Mouse (Mus musculus) kidney, embryonic 16.5 days (tissue): ENCODE measurements around the gene Ncs1. TPM values are rescaled to one million over a fixed set of nuclear protein-coding genes. Genes with fewer than 3 reads are reported as not detected.

Experiments
- ATAC-seq: fragments of 200-750 bp; cut with Nextera tagmentation; 2 replicates; pipeline ENCODE4 v1.8.0; 2017; ENCODE audit warnings: moderate TSS enrichment; ENCODE audit not compliant: low FRiP score, low TSS enrichment
- H3K27ac ChIP-seq: fragments of 300-500 bp; sonication (generic); 2 replicates; pipeline ENCODE4 v1.5.1; 2014; ENCODE audit warnings: low read length
- H3K27me3 ChIP-seq: fragments of 300-500 bp; sonication (generic); 2 replicates; pipeline ENCODE4 v1.6.1; 2014; ENCODE audit warnings: low read length, control low read depth, mixed read lengths; ENCODE audit not compliant: insufficient read depth
- H3K36me3 ChIP-seq: fragments of 300-500 bp; sonication (generic); 2 replicates; pipeline ENCODE4 v1.6.1; 2014; ENCODE audit warnings: low read length, control low read depth, mixed read lengths; ENCODE audit not compliant: insufficient read depth
- H3K4me1 ChIP-seq: fragments of 300-500 bp; sonication (generic); 2 replicates; pipeline ENCODE4 v1.6.1; 2014; ENCODE audit warnings: low read length, control low read depth, mixed read lengths; ENCODE audit not compliant: insufficient read depth
- H3K4me2 ChIP-seq: fragments of 300-500 bp; sonication (generic); replicated peaks from 2 replicates; pipeline ENCODE4 v1.6.1; 2014; ENCODE audit warnings: low read depth, low read length
- H3K4me3 ChIP-seq: fragments of 300-500 bp; sonication (generic); 2 replicates; pipeline ENCODE4 v1.5.1; 2014; ENCODE audit warnings: mild to moderate bottlenecking, low read length
- H3K9ac ChIP-seq: fragments of 300-500 bp; sonication (generic); replicated peaks from 2 replicates; pipeline ENCODE4 v1.6.1; 2014; ENCODE audit warnings: low read length
- H3K9me3 ChIP-seq: fragments of 300-500 bp; sonication (generic); 2 replicates; pipeline ENCODE4 v1.6.1; 2016; ENCODE audit warnings: low read length, control low read depth
- WGBS: fragments of 180-500 bp; shearing (Covaris S2); extraction: QIAGEN DNeasy Blood & Tissue Kit; methylation state at CpG from one replicate; pipeline ENCODE4 v1.1.7; 2014; 5-methylcytosine and 5-hydroxymethylcytosine counted together
- polyA plus RNA-seq: library from polyadenylated mRNA; unstranded; fragments of >200 nt; fragmentation: Nextera tagmentation; extraction: Ambion mirVana; gene quantifications from 2 replicates; pipeline ENCODE4 v1.2.1, GENCODE M21; 2015

Gene Ncs1
- polyA plus RNA-seq, 1 experiment from 2014 or later: 41.5 TPM

DNA sequence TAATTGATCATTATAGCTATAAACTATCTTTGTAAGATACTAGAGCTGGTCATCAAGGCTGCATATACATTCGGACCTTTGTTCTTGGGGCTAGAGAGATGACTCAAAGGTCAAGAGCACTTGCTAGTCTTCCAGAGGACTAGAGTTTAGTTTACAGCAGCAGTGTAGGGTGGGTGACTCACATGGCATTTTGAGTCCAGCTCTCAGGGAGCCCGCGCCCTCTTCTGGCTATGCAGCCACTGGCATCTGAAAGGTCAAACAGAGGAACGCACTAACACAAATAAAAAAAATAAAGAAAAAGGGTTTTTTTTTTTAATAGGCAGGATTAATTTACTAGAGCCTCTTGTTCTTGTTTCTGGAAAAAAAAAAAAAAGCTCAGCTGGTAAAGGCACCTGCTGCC lies 36.1 kb upstream of the Ncs1 start:
- 82% methylated on average over 4 of the region's 4 CpGs for WGBS
- ATAC-seq: no peak
- H3K9ac ChIP-seq: no peak overlapping the region
- no peak overlapping the region for H3K4me3 ChIP-seq
- H3K4me1 ChIP-seq: no peaks in the 10 kb centered on the region; the same call in 1 of the 2 replicates
- H3K27me3 ChIP-seq: no peaks in the 10 kb centered on the region
- no peaks in the 10 kb centered on the region for H3K9me3 ChIP-seq
- peaks cover 38% of the 10 kb centered on the region for H3K36me3 ChIP-seq
- no peak overlapping the region for H3K4me2 ChIP-seq
- no peak overlapping the region for H3K27ac ChIP-seq

DNA sequence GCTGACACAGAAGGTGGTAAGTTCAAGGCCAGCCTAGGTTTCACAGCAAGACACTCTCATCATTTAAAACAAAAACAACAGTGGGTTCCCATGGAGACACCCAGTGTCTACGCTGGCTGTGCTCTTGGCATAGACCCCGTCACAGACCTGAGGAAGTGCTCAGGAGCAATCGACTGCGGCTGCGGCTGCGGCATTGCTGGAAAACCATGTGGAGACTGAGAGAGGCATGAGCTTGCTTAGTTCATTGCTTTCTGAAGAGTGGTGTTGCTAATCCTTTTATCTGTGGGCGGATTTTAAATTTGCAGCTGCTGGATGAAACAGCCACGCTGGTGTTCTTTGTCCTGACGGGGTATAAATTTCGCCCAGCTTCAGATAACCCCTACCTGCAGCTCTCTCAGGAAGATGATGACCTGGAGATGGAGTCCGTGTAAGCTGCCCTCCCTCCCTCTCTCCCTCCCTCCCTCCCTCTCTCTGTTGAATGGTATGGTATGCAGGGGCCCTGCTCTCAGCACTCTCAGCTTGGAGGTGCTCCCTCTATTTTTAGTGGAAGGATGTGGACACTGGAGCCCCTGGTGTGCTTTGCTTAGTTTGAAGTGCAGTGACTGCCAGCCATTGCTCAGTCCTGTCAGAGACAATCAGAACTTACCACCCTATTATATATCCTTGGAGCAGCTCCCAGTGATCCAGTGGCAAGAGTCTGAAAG lies 35.3 kb upstream of the Ncs1 start:
- Histone ChIP-seq H3K36me3 (peaks cover 46% of the 10 kb centered on the region), H3K27me3 (no peaks in the 10 kb centered on the region), H3K4me1 (no peaks in the 10 kb centered on the region; the same call in 1 of the 2 replicates), H3K9ac (no peak overlapping the region), H3K27ac (no peak overlapping the region), H3K4me3 (no peak overlapping the region), H3K9me3 (no peaks in the 10 kb centered on the region), H3K4me2 (no peak overlapping the region)
- no peak for ATAC-seq
- WGBS: 65% methylated on average over 11 of the region's 11 CpGs

DNA sequence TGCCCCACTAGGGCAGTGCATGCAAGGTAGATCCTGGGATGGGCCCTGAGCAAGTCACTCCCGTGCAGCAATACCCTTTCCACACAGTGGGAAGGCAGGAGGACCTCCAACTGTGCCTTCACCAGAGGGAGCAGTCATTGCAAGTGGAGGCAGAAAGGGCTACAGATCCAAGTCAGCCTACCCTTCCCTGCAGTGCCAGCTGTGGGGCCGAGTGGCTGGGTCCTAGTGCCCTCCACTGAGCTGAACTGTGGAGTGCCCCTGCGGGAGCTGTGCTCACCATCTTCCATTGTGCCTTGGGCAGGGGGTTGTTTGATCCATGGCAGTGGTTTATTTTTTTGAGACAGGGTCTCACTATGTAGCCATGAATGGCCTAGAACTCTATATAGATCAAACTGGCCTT lies 34.4 kb upstream of the Ncs1 start:
- H3K9me3 ChIP-seq: no peaks in the 10 kb centered on the region
- H3K27ac ChIP-seq: no peak overlapping the region
- H3K4me1 ChIP-seq: no peaks in the 10 kb centered on the region; the same call in 1 of the 2 replicates
- no peak overlapping the region for H3K4me3 ChIP-seq
- H3K4me2 ChIP-seq: no peak overlapping the region
- WGBS: 74% methylated on average over 3 of the region's 3 CpGs
- no peak overlapping the region for H3K9ac ChIP-seq
- no peak for ATAC-seq
- H3K27me3 ChIP-seq: no peaks in the 10 kb centered on the region
- H3K36me3 ChIP-seq: peaks cover 50% of the 10 kb centered on the region

GRCm38 (mm10) chr2:31214211-31214796 lies 31.3 kb upstream of the Ncs1 start:
- WGBS: 81% methylated on average over 16 of the region's 16 CpGs
- H3K4me3 ChIP-seq: no peak overlapping the region
- no peak overlapping the region for H3K27ac ChIP-seq
- no peak overlapping the region for H3K4me2 ChIP-seq
- ATAC-seq: no peak
- peaks cover 34% of the 10 kb centered on the region for H3K36me3 ChIP-seq
- H3K9me3 ChIP-seq: no peaks in the 10 kb centered on the region
- no peak overlapping the region for H3K9ac ChIP-seq
- no peaks in the 10 kb centered on the region for H3K27me3 ChIP-seq
- H3K4me1 ChIP-seq: no peaks in the 10 kb centered on the region

GRCm38 (mm10) chr2:31218611-31219010 lies 27.0 kb upstream of the Ncs1 start:
- Histone ChIP-seq H3K27me3 (no peaks in the 10 kb centered on the region), H3K36me3 (peaks cover 20% of the 10 kb centered on the region; the same call in 1 of the 2 replicates), H3K9me3 (no peaks in the 10 kb centered on the region), H3K4me2 (no peak overlapping the region), H3K27ac (no peak overlapping the region), H3K9ac (no peak overlapping the region), H3K4me1 (no peaks in the 10 kb centered on the region), H3K4me3 (no peak overlapping the region)
- no peak for ATAC-seq
- 82% methylated on average over 3 of the region's 3 CpGs for WGBS

- Histone ChIP-seq H3K27me3 (no peaks in the 10 kb centered on the region), H3K4me3 (no peak overlapping the region), H3K4me2 (no peak overlapping the region), H3K36me3 (peaks cover 13% of the 10 kb centered on the region; the same call in 1 of the 2 replicates), H3K27ac (no peak overlapping the region), H3K4me1 (no peaks in the 10 kb centered on the region), H3K9ac (no peak overlapping the region), H3K9me3 (no peaks in the 10 kb centered on the region)
- no peak for ATAC-seq
- 85% methylated on average over 6 of the region's 6 CpGs for WGBS
These were observed 26.2 kb upstream of the Ncs1 start for GRCm38 (mm10) chr2:31219470-31219869.

GRCm38 (mm10) chr2:31220844-31221243 lies 24.8 kb upstream of the Ncs1 start:
- Histone ChIP-seq H3K9ac (no peak overlapping the region), H3K4me1 (no peaks in the 10 kb centered on the region), H3K9me3 (no peaks in the 10 kb centered on the region), H3K36me3 (no peaks in the 10 kb centered on the region), H3K4me2 (no peak overlapping the region), H3K27ac (no peak overlapping the region), H3K4me3 (no peak overlapping the region), H3K27me3 (no peaks in the 10 kb centered on the region)
- ATAC-seq: no peak
- WGBS: 67% methylated on average over 7 of the region's 7 CpGs

DNA sequence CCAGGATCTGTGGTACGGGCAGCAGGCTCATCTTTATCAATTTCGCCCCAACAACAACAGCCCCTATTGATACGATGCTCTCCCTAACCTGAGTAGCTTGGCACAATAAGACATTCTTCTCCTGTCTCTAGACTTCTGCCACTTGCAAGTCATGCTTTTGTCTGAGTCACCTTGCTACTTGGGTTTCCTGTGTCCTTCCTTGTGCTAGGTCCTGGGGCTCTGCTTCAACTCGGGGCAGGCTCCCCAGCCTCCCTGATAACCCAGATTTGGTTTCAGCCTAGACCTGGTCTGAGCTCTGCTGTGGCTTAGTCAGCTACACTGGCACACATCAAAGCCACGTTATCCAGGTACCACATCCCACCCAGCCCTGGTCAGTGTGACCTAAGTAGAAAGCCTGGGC lies 24.0 kb upstream of the Ncs1 start:
- Histone ChIP-seq H3K27me3 (no peaks in the 10 kb centered on the region), H3K9ac (no peak overlapping the region), H3K4me3 (no peak overlapping the region), H3K4me2 (no peak overlapping the region), H3K9me3 (peaks cover 7% of the 10 kb centered on the region), H3K36me3 (no peaks in the 10 kb centered on the region), H3K4me1 (no peaks in the 10 kb centered on the region), H3K27ac (no peak overlapping the region)
- WGBS: 77% methylated on average over 5 of the region's 5 CpGs
- no peak for ATAC-seq

DNA sequence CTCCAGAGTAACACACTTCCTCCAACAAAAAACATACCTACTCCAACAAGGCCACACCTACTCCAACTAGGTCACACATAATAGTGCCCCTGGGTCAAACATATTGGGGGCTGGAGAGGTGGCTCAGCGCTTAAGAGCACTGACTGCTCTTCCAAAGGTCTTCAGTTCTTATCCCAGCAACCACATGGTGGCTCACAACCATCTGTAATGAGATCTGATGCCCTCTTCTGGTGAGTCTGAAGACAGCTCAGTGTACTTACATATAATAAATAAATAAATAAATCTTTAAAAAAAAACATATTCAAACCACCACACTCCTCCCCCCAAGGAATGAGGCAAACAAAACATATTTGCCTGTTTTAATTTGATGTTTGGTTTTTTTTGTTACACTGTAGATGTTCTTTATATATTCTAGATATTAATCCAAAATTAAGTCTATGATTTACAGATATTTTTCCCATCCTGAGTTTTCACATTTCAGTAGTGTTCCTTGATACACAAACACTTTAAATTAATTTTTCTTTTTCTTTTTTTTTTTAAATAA lies 16.8 kb upstream of the Ncs1 start:
- Histone ChIP-seq H3K9me3 (peaks cover 8% of the 10 kb centered on the region), H3K4me2 (no peak overlapping the region), H3K36me3 (no peaks in the 10 kb centered on the region), H3K9ac (no peak overlapping the region), H3K27me3 (no peaks in the 10 kb centered on the region), H3K27ac (no peak overlapping the region), H3K4me3 (no peak overlapping the region), H3K4me1 (no peaks in the 10 kb centered on the region)
- ATAC-seq: no peak
- 52% methylated on average over 1 of the region's 1 CpGs for WGBS

- peak overlapping the region; percentile 24 for H3K4me3 ChIP-seq
- H3K9ac ChIP-seq: no peak overlapping the region
- H3K27me3 ChIP-seq: no peaks in the 10 kb centered on the region
- H3K36me3 ChIP-seq: no peaks in the 10 kb centered on the region
- H3K9me3 ChIP-seq: no peaks in the 10 kb centered on the region
- H3K4me2 ChIP-seq: peak overlapping the region; percentile 46
- H3K4me1 ChIP-seq: peaks cover 24% of the 10 kb centered on the region
- 33% methylated on average over 23 of the region's 23 CpGs for WGBS
- H3K27ac ChIP-seq: no peak overlapping the region
- ATAC-seq: 0 out of 2 replicates have a peak, but pooled peaks have one; percentile 40
These were observed 6.4 kb upstream of the Ncs1 start for GRCm38 (mm10) chr2:31239203-31239696.
